Mouse (Mus musculus) G1E (cell line): ENCODE measurements around the gene Vash2.

Source experiments
- CTCF ChIP-seq: IDR thresholded peaks from 2 replicates; pipeline ENCODE4 v1.5.1; 2012; ENCODE audit warnings: low read depth, low read length, inconsistent platforms, mixed read lengths
- GATA1 ChIP-seq: IDR thresholded peaks from 2 replicates; pipeline ENCODE4 v1.6.1; 2012; ENCODE audit warnings: borderline replicate concordance, low read length, inconsistent platforms, mixed read lengths
- GATA2 ChIP-seq: IDR thresholded peaks from 2 replicates; pipeline ENCODE4 v1.6.1; 2012; ENCODE audit warnings: low read depth, low read length, inconsistent platforms, borderline replicate concordance
- POLR2AphosphoS5 ChIP-seq: IDR thresholded peaks from 2 replicates; pipeline ENCODE4 v1.6.1; 2012; ENCODE audit warnings: low read depth, low read length, inconsistent platforms; ENCODE audit not compliant: insufficient replicate concordance
- TAL1 ChIP-seq: conservative IDR thresholded peaks from 2 replicates; pipeline ENCODE4 v1.6.1; 2012; ENCODE audit warnings: low read depth, low read length, inconsistent platforms, mixed read lengths

DNA sequence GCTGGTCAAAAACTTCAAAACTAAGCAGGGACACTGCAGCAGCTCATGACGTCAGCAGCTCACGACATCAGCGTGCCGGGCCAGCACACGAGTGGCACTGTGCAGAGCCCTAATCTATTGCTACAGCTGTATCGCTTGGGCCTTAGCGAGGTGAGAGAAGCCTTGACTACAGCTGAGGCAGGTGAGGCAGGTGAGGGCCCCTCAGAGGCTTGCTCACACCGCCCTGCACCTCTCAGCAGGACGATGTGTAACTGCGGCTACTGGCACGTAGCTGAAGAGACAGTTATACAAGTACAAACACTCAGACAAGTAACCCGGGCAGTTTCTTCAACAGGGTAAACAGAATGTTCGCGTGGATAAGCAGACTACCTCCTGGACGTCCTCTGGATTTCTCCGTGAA, 74.4 kb downstream of the Vash2 start:
- TF ChIP-seq CTCF: no peak
- no peak for TF ChIP-seq POLR2AphosphoS5
- no peak for TF ChIP-seq TAL1
- no peak for TF ChIP-seq GATA1
- no peak for TF ChIP-seq GATA2
